Mouse (Mus musculus) adrenal gland, adult 2 months (tissue): ENCODE results near the gene Trmt112. TPM values are rescaled to one million over a fixed set of nuclear protein-coding genes. Genes with fewer than 3 reads are reported as not detected.

Source experiments
- DNase-seq: peaks from one replicate; pipeline ENCODE4 v3.0.0; 2021
- polyA plus RNA-seq: library from polyadenylated mRNA; depleted of rRNA; stranded (reverse); fragments of >200 nt; gene quantifications from 2 replicates; pipeline ENCODE4 v1.2.3, GENCODE M21; 2012
- total RNA-seq, 2 experiments: library from RNA; stranded (reverse); gene quantifications; 2 replicates each; pipeline ENCODE4 v1.2.3; 2021

Trmt112 gene
- total and polyA plus RNA-seq, 3 experiments: 103 to 197 (median 118) TPM

DNA sequence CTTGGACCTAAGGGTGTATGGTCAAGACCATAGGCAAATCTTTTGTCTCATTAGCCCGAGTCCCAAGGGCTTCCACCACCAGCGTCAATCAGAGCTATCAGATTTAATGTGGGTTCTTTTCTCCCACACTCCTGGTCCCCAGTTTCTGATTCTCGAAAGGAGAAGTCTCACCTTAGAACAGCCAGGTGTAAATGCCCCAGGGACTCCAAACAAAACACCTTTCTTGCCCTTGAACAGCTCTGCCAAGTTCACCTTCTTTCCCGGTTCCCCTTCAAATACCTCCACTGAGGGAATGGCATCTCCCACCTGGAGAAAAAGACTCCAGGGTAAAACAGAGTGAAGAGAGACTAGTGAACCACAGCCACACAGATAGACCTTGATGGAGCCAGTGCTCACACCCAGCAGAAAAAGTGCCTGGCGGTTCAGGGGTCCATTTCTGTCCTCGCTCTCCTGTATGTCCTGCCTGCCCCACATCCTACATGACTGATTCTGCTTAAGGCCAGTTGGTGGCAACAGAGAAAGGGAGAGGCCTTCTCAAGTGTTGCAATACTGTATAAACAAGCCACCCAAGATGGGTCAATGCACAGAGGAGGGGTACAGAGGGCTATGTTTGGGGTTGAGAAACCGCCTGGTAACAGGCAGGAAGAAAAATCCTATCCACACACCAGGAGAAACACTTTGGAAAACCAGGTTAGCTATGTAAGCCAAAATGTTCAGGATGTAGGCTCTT, 1.5 kb upstream of the Trmt112 start:
- DNase-seq: no peak

DNA sequence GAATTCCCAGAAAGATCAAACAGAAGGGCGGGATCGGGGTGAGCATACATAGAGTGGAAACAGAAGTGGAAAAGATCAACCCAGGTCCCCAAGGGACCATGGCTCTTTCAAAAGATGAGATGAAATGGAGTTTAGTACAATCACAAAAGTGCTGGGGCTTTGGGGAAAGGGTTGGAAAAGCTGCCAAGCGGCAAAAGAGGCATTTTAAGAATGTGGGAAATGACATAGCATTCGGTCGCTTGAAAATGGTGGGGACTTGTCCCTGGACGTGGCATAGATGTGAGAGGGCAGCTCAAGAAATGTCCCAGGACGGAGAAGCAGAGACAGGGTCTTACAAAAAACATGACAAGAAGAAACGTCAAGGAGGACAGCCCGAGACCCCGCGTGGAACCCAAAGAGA, 477 bp upstream of the Trmt112 start:
- DNase-seq: no peak

DNA sequence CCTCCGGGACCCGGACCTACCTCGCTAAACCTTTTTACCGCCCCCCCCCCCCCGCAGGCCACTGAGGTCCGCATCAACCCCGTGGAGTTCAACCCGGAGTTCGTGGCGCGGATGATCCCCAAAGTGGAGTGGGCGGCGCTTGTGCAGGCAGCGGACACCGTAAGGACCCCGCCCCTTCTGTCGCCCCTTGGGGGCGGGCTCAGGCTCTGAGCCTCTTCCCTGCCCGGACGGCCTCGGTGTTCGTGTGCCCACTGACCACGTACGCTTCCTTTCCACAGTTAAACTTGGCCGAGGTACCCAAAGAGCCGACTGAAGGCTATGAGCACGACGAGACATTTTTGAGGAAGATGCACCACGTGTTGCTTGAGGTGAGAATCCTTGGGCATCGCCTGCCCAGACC, 808 bp downstream of the Trmt112 start:
- DNase-seq: peak; percentile 75

DNA sequence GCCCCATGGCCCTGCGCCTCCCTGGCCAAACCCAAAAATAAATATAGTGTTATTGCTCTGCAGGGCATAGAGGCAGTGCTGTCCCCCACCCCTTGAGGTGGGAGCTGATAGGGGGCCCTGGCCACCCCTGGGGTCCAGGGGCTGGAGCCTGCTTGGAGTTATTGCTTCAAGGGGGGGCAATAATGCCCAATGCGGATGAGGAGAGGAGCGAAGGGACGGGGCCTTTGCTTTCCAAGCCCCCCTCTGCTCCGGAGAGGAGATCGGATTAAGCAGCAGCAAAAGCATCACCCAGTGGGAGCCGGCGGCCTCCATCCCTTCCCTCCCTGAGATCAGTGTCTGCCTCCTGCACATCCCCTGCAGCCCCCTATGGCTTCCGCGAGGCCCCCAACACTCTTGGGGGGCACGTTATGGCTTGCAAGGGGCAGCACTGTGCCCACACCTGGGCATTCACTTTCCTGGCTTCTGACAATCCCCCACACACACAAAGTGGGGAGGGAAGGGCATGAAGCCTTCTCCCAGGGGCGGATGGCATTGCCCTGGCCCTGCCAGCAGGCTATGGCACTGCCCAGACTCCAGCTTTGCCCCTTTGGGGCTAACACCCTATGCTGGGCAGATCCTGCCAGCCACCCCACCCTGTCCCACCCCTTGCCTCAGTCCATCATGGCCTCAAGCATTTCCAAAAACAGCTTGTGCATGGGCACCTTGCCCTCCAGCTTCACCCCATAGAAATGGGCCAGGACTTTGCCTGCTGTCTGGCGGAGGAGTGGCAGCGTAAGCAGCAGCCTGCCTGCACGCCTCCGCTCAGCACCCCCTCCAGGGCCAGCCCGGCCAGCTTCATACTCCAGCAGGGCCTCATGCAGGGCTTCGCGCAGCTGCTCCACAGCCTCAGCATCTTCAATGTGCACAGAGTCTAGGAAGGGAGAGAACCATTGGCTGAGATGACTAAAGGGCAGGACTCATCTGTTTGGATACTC, 1.9 kb downstream of the Trmt112 start:
- DNase-seq: no peak

DNA sequence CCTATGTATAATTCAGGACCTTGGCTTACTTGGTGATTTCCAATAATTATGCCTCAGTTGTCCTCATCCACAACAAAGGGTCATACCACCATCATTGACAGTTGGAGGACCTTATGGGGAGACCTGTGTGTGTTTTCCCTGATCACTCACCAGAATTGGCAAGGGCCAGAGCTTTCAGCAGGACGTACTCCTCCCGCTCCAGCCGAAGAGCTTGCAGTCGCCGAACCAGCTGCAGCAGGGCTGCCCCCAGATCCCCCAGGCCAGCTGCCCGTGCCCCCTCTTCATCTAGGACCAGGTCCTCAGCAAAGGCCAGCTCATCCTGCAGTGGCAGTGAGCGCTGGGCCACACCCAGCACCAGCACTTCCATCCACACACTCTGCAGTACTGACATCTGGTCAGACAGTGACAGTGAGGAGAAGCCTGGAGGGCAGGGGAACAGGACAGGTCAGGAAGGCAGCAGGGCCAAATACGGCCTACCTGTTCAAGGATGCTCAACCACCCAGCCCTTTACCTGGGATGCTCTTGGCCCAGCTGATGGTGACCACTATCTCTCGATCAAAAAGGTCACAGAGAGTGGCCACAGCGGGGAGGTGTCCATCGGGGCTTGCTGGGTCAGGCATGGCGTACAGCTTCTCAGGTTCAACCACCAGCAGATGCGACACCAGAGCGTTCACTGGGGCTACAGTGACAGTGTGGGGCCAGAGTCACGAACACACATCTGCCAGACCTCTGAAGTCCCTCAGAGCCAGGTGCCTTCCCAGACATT, 2.9 kb downstream of the Trmt112 start:
- no peak for DNase-seq

DNA sequence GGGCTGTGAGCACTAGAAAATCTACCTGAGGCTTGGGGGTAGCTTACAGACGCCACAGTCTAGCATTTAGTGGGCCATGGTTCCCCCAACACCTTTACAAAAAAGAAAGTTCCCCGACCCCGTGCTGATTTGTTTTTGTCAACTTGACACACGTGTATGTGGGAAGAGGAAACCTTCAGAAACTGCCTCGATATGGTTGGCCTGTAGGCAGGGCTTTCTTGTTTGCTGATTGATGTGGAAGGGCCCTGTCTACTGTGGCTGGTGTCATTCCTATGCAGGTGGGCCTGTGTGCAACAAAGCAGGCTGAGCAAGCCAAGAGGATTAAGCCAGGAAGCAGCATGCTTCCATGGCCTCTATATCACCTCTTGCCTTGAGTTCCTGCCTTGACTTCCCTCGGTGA, 3.5 kb downstream of the Trmt112 start:
- DNase-seq: no peak

DNA sequence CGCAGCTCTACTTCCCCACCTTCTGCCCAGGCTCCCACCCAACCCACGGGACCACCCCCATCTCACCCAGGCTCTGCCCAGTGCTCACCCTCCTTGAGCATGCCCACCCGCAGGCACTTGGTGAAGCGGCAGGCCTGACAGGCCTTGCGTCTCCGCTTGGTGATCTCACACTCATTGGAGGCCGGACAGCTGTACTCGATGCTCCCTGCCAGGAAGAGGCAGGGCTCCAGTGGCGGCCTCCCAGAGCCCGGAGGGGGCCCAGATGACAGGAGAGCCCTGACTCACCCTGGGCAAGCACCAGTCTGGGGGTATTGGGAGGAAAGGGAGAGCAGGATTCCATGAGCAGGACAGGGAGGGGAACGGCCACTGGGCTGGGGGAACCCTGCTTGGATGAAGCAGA, 4.5 kb downstream of the Trmt112 start:
- DNase-seq: no peak

DNA sequence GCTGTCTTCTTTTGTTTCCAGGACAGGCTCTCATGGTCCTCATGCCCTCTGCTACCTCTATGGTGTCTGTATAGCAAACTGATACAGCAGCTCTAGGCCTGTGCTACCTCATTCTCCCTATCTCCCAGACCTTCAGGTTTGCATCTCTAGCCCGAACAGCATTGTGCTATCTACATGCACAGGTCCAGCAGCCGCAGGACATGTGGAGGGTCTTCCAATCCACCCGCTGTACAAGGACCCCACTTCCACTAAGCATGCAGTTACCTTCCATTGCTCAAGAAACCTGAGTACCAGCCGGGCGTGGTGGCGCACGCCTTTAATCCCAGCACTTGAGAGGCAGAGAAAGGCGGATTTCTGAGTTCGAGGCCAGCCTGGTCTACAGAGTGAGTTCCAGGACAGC, 5.0 kb downstream of the Trmt112 start:
- DNase-seq: no peak

DNA sequence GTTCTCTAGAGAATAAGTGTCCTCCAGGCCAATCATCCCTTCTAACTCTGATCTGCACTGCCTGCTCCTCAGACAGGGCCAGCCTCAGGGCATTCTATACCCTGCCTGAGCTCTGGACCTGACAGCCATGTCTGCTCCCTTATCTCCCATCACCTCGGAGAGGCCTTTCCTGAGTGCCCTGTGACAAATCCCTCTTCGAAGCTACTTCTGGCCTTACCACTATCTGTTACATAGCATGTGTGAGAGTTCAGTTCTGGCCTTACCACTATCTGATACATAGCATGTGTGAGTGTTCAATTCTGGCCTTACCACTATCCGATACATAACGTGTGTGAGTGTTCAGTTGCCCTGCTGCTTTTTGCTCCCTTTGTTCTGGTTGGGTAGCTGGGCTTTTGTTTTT, 5.8 kb downstream of the Trmt112 start:
- DNase-seq: no peak

DNA sequence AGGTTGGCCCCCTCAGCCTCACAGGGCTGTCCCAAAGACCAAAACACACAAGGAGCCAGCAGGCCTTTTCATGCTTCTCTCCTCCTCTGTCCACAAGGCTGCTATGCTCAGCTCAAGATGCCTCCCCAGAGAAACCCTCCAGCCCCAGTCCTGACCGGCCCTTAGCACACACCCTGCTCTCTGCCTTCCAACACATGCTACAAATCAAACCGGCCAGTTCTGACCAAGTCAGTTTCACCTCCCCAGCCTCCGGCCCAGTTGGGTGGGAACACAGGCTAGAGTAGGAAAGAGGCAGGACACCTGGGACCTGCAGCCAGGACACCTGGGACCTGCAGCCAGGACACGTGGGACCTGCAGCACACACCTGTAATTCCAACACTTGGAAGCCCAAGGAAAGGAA, 7.0 kb downstream of the Trmt112 start:
- DNase-seq: no peak

DNA sequence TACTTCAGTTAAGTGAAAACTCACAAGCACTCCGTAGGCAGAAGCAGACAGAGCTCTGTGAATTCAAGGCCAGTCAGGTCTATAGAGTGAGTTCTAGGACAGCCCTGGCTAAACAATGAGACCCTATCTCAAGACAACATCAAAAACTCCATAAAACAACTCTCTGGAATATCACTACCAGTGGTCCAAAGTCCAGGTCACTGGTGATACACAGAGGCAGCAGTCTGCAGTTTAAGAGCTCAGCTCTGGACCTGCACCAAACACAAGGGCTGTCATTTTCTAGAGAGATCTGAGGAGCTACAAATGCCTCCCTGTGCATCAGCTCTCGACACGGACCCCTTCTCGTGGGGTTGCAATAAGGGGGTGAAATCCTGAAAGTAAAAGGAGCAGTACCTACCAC, 8.8 kb downstream of the Trmt112 start:
- DNase-seq: no peak

DNA sequence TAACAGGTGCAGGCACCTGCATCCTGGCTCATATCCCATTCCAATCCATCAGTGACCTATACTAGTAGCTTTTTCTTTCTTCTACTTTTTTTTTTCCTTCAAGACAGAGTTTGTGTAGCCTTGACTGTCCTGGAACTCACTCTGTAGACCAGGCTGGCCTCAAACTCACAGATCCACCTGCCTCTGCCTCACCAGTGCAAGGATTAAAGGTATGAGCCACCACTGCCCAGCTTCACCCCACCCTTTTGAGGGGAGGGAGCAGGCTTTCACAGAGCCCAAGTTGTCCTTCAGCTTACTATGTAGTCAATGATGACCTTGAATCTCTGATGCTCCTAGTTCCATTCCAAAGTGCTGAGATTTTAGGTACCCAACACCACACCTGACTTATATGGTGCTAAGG, 9.9 kb downstream of the Trmt112 start:
- no peak for DNase-seq

DNA sequence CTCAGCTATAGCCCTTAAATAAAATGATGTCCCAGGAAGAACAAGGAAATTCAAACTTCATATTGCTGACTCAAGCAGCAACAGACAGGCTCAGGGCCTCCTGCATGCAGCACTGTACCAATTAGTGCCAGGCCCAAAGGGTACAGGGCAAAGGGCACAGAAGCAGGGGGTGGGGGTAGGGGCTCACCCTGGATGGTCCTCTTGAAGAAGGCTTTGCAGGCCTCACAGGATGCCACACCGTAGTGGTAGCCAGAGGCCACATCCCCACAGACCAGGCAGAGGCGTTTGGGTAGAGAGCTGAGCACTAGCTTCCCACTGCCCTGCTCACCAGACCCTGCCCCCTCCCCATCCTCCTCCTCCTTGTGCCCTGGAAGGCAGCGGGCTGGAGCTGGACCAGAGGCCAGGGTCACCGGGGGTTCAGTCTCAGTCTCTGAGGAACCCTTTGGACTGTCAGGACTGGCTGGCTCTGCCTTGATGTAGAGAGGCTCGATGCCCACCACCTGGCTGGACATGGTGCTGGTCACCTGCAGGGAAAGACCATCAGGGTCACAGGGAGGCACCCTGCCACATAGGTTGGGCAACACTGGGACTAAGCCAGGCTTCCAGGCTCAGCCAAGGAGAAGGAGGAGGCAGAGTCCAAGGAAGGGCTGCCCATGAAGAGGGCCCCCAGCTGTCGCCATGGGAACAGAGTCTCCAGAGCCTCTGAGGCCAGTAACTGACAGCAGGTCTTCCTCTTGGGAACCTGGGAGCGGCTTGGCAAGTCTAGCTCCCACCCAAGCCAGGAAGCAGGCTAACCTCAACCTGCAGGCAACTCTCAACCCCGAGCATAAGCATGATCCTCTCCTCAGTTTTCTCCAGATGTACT, 10.6 kb downstream of the Trmt112 start:
- peak; percentile 79 for DNase-seq

DNA sequence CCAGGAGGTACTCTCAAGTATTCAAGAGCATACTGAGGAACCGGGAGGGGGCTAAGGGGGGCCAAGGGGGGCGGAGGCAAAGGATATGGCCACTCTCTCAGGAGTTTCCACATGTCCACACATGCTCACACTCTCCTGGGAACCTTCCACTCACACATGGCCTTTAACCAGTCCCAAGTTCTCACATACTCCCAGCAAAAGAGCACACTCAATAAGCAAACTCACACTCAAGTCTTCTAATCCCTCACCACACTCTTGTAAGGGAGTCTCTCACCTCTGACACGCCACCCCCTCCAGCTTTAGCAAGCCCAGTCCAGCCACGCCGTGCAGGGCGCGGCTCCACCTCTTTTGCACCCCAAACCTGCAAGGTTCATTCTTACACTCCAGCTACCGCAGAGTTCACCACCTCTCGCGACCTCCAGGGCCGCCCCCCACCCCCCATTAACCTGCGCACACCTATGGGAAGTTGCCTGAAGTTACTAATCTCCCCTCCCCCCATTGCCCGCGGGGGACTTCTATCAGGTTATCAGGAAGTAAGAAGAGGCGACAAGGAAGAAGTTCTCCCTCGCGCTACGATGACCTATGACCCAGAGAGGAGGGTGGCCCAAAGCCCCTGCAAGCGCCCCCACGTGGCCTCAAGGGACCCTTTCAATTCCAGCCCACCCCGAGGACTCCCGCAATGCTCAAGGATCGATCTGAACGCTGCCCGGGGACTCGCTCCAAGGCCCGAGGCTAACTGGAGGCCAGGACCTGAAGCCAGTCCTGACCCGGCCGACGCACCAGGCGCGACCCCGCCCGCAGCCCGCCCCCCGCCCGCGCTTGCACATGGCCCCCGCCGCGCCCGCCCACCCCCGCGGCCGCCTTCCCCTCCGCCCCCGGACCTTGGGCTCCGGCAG, 11.5 kb downstream of the Trmt112 start:
- no peak for DNase-seq

DNA sequence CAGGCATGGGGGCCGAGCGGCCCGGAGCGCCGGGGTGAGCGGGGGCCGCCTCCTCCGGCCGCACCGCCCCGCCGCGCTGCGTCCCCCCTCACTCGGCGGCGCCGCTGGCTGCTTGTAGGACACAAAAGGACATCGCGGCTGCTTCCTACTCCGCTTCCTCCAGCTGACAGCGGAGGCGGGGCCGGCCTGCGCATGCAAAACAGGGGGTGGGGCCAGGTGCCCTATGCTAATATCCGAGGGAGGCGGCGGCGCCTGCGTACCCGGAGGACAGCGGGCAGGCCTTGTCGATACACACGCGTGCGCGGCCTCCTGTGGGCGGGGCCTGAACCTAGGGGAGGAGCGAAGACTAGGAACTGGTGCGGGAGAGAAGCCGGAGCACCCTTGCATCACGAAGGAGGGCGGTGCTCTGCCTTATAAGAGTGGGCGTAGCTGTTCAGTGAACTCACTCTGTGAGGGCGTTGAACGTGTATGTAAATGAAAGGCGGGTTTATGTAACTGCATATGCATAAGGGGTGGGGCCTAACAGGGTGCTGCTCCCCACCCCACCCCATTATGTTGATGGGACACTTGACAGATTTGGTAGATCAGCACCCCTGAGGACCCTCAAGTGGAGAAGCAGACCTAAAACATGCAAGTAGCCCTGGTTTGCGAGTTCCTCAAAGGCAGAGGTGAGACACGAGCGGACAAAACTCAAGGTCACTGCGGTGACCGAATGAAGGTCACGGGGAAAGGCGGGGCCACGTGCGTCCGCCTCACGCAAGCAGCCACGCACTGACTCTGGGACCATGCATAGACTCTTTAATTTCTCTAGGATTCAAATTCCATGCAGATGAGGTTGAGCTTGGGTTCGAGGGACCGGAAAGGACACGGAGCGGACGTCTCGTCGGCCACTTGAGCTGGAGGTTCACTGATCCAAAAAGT, 12.4 kb downstream of the Trmt112 start, which contains the start of gene Esrra:
Gene Esrra, minus strand, starts transcription at position 167 of the 921 bp plus-strand sequence.
- peak; percentile 100 for DNase-seq

DNA sequence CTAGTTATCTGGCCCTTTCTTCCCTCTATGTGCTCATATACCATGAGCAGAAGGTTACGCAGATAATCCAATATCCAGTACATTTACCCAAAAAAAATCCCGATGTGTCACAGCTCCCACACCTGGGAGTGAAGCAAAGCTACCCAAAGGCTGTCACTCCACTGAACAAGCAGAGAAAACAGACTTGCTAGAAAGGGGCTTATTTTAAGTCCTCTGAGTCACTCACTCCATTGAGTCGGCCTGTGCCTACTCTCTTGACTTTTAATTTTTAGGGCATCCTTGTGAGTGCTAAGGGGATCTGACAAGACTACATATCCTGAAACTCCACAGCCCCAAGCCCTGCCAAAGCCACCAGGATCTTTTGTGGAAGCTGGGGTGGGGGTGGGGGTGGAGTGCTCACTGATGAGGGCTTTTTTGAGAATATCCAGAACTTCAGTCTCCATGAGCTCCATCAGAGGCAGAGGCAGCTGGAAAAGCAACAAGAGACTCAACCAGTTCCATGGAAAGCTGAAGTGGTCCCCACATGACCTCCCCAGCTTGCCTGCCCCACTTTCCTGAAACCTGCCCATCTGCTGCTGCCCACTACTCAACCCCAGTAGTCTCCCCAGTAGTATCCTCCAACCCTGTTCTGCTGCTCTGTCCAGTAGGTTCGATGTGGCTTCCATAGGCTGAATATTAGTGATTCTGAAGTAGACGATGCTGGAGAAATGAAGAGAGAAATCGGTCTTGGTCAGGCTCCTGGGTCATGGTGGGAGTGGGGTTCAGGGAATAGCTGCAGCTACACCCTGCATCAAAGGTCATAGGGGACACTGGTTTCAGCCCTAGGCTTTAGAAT, 13.6 kb downstream of the Trmt112 start:
- no peak for DNase-seq

DNA sequence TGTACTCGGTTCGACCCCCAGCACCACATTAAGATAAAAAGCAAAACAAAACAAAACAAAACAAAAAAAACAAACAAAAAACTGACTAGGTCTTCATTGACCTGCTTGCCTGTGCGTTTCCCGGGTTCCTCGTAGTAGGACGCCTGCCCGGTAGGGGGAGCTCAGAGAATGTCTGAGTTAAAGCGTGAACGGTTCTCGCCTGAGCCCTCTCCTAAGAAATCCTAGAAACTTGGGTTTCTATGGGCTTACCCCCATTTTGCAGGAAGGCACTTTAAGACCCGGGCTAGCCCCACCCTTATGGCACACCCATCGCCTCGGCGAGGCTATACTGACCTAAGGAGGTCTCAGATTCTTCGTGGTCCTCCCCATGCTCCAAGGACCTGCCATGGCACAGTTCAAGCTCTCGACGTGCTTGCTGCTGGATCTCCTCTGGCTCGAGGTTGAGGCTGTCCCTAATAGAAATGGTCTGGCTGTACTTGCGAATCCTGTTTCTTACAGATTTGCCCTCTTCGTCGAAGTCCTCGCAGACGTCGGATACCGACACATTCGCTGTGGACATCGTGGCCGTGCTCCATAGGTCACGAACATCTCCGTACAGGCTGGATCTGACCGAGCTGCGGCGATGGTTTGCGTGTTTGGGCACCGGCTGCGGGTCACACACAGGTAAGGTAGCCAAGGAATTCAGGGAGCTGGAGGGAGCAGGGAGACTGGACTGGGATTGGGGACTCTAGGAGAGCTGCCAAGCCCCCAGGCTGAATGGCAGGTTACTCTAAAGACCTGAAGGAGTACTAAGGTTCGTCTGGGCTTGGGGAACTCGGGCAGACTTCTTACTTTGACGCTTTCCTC, 15.2 kb downstream of the Trmt112 start:
- peak; percentile 89 for DNase-seq

DNA sequence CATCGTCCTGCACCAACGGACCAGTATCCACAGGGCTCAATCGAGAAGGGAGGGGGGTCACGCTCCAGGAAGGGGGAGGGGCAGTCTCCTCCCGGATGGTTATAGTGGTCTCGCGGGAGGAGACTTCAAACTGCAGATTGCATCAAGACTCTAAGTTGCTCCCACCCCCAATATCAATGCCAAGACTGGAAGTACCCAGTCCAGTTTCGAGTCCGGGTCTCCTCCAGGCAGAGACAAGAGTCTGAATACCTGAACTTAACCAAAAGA, 15.7 kb downstream of the Trmt112 start, which contains the start of gene Catsperz:
Gene Catsperz, minus strand, starts transcription at position 74 of the 267 bp plus-strand sequence.
- no peak for DNase-seq
